Mouse (Mus musculus): ENCODE results near the gene Mboat2. TPM values are rescaled to one million over a fixed set of nuclear protein-coding genes. Genes with fewer than 3 reads are reported as not detected.

Mboat2 gene
- not detected in 2 replicates for polyA plus RNA-seq (2012; ENCODE audit: insufficient read depth, insufficient read length, low replicate concordance, missing spikeins)

DNA sequence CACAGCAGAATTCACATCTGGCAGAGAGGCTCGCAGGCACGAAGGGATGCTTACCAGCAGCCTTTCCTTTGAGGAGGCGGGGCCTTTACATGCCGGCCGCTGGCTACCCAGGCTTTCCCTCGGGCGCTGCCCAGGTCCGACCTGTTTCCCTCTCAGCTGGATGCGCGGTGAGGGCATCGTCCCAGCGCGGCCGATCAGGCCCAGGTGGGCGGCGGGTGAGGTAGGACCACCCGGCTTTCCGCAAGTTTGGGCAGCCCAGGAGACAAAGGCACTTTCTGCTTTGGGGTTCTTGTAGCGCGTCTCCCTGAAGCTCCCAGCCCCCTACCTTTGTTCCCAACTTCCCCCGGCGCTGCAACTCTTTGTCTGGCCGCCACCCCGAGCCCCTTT, at the start of gene Mboat2:
Gene Mboat2 (plus strand): TSS at position 114 of the 387 bp plus-strand sequence.
- H3K27ac ChIP-seq (ENCODE audit: insufficient read depth, low read depth, low read length): peak within 1 kb of the TSS; percentile 61

DNA sequence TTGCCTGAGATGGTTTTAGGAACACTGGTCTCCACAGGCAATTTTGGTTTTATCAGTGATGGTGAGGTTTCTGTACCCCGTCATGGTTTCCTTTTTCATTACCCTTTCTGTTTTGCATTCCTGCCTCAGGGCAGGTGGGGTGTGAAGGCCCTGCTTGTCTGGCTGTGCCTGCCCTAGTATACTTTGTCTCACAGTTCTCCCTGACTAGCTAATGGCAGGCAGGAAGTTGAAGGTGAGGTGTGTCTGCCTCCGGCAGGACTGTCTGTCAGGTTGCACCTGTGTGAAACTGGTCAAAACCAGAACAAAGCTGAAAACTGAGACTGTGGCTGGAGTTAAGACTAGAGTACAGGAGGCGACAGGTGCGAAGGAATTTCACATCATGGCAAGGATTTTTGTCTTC, 46.9 kb upstream of the Mboat2 start:
- H3K4me3 ChIP-seq (ENCODE audit: insufficient read depth, low read depth, low read length): no peak overlapping the region
- H3K27ac ChIP-seq (ENCODE audit: insufficient read depth, low read depth, low read length): no peak overlapping the region
- TF ChIP-seq POLR2A (IDR thresholded peaks at IDR 0.05; ENCODE audit: insufficient read depth, low read depth, low read length) (no peak), CTCF (IDR thresholded peaks at IDR 0.05; ENCODE audit: insufficient read depth, low read depth, low read length) (no peak)
- no peaks in the 10 kb centered on the region for H3K4me1 ChIP-seq (ENCODE audit: control insufficient read depth, insufficient read depth, low read length)
- 88% methylated on average over 4 of the region's 4 CpGs for WGBS

More for the DNA sequence above, at the start of gene Mboat2:
- Histone ChIP-seq H3K4me3 (ENCODE audit: insufficient read depth, low read depth, low read length) (peak within 1 kb of the TSS; percentile 97), H3K4me1 (ENCODE audit: control insufficient read depth, insufficient read depth, low read length) (no peaks in the 10 kb centered on the region; the same call in 1 of the 2 replicates)
- 0% methylated on average over 24 of the region's 24 CpGs for WGBS
- TF ChIP-seq CTCF (IDR thresholded peaks at IDR 0.05; ENCODE audit: insufficient read depth, low read depth, low read length) (no peak), POLR2A (IDR thresholded peaks at IDR 0.05; ENCODE audit: insufficient read depth, low read depth, low read length) (no peak)

DNA sequence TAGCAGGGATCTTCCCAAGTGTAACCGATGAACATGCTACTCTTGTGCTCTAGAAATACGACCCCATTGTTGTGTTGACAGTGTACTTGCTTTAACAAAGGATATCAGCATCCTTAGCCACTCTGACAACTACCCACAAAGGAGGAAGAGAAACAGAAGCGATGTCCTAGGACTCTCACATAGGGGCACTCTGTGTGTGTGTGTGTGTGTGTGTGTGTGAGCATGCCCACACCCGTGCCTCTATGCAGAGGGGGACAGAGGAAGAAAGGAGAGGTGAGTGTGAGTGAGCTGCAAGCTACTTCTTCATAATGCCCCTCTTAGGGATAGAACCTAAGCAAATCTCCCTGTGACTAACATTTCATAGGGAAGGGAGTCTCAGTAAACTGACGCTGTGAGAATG, 44.8 kb upstream of the Mboat2 start:
- TF ChIP-seq CTCF (IDR thresholded peaks at IDR 0.05; ENCODE audit: insufficient read depth, low read depth, low read length): no peak
- no peak for TF ChIP-seq POLR2A (IDR thresholded peaks at IDR 0.05; ENCODE audit: insufficient read depth, low read depth, low read length)
- no peak overlapping the region for H3K27ac ChIP-seq (ENCODE audit: insufficient read depth, low read depth, low read length)
- H3K4me3 ChIP-seq (ENCODE audit: insufficient read depth, low read depth, low read length): no peak overlapping the region
- 89% methylated on average over 5 of the region's 5 CpGs for WGBS
- H3K4me1 ChIP-seq (ENCODE audit: control insufficient read depth, insufficient read depth, low read length): no peaks in the 10 kb centered on the region

DNA sequence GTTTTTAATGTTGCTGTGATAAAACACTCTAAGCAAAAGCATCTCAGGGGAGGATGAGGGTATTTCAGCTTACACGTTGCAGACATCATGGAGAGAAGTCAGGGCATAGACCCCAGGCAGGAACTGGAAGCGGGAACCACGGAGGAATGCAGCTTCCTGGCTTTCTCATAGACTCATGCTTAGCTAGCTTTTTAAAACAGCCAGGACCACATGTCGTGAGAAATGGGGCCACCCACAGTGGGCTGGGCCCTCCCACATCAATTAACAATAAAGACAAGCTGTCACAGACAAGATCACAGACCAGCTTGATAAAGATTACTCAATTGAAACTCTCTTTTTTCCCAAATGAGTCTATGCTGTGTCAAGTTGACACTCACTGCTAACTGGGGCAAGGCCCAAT, 44.4 kb upstream of the Mboat2 start:
- Histone ChIP-seq H3K4me1 (ENCODE audit: control insufficient read depth, insufficient read depth, low read length) (no peaks in the 10 kb centered on the region), H3K27ac (ENCODE audit: insufficient read depth, low read depth, low read length) (no peak overlapping the region), H3K4me3 (ENCODE audit: insufficient read depth, low read depth, low read length) (no peak overlapping the region)
- no peak for TF ChIP-seq CTCF (IDR thresholded peaks at IDR 0.05; ENCODE audit: insufficient read depth, low read depth, low read length)
- no peak for TF ChIP-seq POLR2A (IDR thresholded peaks at IDR 0.05; ENCODE audit: insufficient read depth, low read depth, low read length)
- 47% methylated on average over 4 of the region's 4 CpGs for WGBS

DNA sequence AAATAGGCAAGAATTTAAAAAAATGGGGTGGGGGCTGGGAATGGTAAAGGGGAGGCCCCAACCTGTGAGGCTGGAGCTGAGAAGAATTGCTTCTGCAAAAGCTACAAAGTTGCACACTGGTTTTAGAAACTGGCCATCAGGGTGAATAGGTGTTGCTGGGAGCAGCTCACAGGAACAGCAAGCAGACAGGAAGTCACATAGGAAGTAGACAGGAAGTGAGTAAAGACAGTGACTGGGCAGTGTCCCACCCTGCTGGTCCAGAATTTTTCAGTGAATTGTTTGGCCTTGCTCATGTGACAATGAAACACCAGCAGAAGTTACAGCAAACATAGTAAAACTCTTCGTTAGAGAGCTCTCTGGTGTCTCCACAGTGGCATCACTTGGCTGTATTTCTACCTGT, 41.0 kb upstream of the Mboat2 start:
- no peak overlapping the region for H3K4me3 ChIP-seq (ENCODE audit: insufficient read depth, low read depth, low read length)
- no peaks in the 10 kb centered on the region for H3K4me1 ChIP-seq (ENCODE audit: control insufficient read depth, insufficient read depth, low read length)
- TF ChIP-seq POLR2A (IDR thresholded peaks at IDR 0.05; ENCODE audit: insufficient read depth, low read depth, low read length): no peak
- no peak for TF ChIP-seq CTCF (IDR thresholded peaks at IDR 0.05; ENCODE audit: insufficient read depth, low read depth, low read length)
- 85% methylated on average over 1 of the region's 1 CpGs for WGBS
- no peak overlapping the region for H3K27ac ChIP-seq (ENCODE audit: insufficient read depth, low read depth, low read length)

DNA sequence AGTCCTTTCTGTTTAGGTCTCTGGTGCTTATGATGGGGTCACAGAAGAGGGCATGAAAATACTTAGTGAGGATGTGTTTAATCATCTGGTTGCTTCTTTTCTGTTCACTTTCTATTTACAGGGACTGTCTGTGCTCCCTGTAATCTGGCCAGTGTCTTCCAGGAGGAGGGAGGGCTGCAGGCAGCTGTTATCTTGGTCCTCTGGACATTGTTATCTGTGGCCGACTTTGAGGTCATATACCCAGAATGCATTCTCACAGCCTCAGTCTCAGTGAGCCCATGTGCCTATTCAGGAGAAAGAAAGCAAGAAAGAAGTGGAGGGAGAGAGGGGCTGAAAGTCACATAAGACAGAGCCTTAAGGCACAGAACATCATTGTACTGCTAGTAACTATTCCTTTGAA, 19.4 kb upstream of the Mboat2 start:
- TF ChIP-seq CTCF (IDR thresholded peaks at IDR 0.05; ENCODE audit: insufficient read depth, low read depth, low read length) (no peak), POLR2A (IDR thresholded peaks at IDR 0.05; ENCODE audit: insufficient read depth, low read depth, low read length) (no peak)
- Histone ChIP-seq H3K4me1 (ENCODE audit: control insufficient read depth, insufficient read depth, low read length) (no peaks in the 10 kb centered on the region), H3K27ac (ENCODE audit: insufficient read depth, low read depth, low read length) (no peak overlapping the region), H3K4me3 (ENCODE audit: insufficient read depth, low read depth, low read length) (no peak overlapping the region)
- WGBS: 51% methylated on average over 1 of the region's 1 CpGs

DNA sequence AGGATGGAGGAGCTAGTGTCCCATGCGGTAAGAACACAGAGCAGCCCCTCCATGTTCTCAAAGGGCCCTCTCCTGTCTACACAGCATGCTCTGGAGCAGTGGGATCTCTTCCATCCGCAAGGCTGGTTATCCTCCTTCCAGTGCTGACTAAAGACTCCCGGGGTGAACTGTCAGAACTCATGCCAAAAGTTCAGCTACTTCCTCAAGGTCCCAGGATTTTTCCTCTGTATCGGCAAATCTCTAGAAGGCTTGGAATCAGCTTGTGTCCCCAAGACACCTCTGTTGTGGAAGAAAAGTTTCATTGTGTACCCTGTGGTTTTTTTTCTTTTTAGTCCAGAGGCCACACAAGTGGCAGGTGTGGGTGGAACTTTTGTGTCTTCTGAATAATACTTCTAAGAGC, 18.8 kb upstream of the Mboat2 start:
- Histone ChIP-seq H3K4me1 (ENCODE audit: control insufficient read depth, insufficient read depth, low read length) (no peaks in the 10 kb centered on the region), H3K27ac (ENCODE audit: insufficient read depth, low read depth, low read length) (no peak overlapping the region), H3K4me3 (ENCODE audit: insufficient read depth, low read depth, low read length) (no peak overlapping the region)
- 57% methylated on average over 4 of the region's 4 CpGs for WGBS
- TF ChIP-seq POLR2A (IDR thresholded peaks at IDR 0.05; ENCODE audit: insufficient read depth, low read depth, low read length): no peak
- no peak for TF ChIP-seq CTCF (IDR thresholded peaks at IDR 0.05; ENCODE audit: insufficient read depth, low read depth, low read length)

DNA sequence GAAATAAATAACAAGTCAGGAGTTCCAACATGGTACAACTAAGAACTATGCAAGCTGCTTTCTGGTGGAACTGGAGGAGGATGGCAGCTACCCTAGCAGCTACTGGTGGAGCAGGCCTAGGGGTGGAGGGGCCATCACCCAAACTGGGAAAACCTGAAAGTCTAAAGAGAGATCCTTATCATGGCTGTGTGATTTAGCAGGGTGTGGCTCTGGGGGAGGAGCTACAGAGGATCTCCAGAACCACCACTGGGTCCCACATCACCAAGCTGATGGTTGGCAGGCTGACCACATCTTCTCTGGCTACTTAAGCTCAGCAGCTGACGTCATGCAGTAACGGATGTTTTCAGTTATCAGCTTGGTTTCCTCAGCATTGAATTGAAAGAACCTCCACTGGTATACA, 7.8 kb upstream of the Mboat2 start:
- WGBS: 76% methylated on average over 2 of the region's 2 CpGs
- H3K4me3 ChIP-seq (ENCODE audit: insufficient read depth, low read depth, low read length): no peak overlapping the region
- H3K27ac ChIP-seq (ENCODE audit: insufficient read depth, low read depth, low read length): no peak overlapping the region
- no peaks in the 10 kb centered on the region for H3K4me1 ChIP-seq (ENCODE audit: control insufficient read depth, insufficient read depth, low read length)
- TF ChIP-seq CTCF (IDR thresholded peaks at IDR 0.05; ENCODE audit: insufficient read depth, low read depth, low read length): no peak
- no peak for TF ChIP-seq POLR2A (IDR thresholded peaks at IDR 0.05; ENCODE audit: insufficient read depth, low read depth, low read length)

DNA sequence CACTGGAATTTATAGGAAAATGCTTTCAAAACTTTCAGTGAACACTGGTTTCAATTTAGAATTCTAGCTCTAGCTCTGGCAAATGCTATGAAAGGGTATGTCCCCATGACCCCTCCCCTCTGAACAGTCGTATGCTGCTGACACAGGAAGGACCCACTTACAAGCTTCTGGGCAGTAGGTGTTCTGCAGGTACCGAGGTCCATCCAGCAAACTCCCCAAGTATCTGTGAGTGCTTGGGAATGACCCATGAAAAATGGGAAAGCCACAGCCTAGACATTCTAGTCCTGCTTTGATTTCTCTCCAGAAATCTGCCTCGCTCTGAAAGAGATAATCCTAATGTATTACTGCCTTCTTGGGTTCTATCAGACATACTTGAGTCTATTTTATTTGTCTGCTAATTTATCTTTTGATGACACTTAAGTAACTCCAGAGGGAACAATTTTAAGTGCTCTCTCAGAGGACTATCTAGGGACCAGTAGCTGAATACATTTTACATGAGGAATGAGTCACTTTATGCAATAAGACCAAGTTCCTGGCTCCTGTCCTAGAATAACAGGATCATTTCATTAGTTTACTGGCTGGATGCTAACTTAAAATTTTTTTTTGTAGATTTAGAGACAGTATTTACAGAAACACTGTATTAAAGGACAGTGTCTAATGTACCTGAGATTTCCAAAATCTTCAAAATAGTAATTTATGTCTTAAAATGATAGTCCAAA, 6.9 kb upstream of the Mboat2 start:
- Histone ChIP-seq H3K27ac (ENCODE audit: insufficient read depth, low read depth, low read length) (no peak overlapping the region), H3K4me1 (ENCODE audit: control insufficient read depth, insufficient read depth, low read length) (no peaks in the 10 kb centered on the region), H3K4me3 (ENCODE audit: insufficient read depth, low read depth, low read length) (no peak overlapping the region)
- WGBS: 86% methylated on average over 3 of the region's 3 CpGs
- TF ChIP-seq CTCF (IDR thresholded peaks at IDR 0.05; ENCODE audit: insufficient read depth, low read depth, low read length) (no peak), POLR2A (IDR thresholded peaks at IDR 0.05; ENCODE audit: insufficient read depth, low read depth, low read length) (no peak)
